In the genomic region with DNA sequence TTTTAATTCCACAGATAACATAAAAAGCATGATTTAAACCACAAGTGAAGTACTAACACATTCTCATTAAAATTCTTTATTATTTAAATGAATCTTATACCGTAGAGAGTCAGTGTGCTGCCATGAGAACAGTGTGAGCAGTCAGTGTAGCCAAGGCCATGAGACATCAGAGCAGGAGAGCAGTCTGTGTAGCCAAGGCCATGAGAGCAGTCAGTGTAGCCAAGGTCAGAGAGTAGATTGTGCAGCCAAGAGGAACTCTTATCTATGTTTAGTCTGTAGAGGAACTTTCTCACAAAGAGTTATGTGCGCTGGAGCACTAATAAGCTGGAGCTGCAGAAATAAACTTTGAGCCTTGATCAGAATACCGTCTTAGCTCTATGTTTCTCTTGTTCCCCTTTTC, we compare ENCODE assay signal across 22 mouse cellular contexts. TPM values are rescaled to one million over a fixed set of nuclear protein-coding genes. Genes with fewer than 3 reads are reported as not detected.
"Had no signal": no experiment of that assay in that cellular context is flagged by ENCODE, and none has a peak within 500 bp of the region (broad histone marks: within the 10 kb centered on the region; RNA-seq: fewer than 3 reads in every experiment).

No protein-coding gene starts in this region.

- H3K27ac ChIP-seq: layer of hippocampus, adult 2 months; limb, embryonic 10.5 days; liver, embryonic 13.5 days; lung, embryonic 15.5 days; midbrain, embryonic 12.5 days; stomach, embryonic 15.5 days had no signal

- DNase-seq: kidney, adult 18-20 months; kidney, postnatal 10 days; kidney, postnatal 4 days; liver, embryonic 13.5 days; liver, postnatal 0 days; right cerebral cortex, postnatal 14 days; thymus, postnatal 4 days had no signal

- H3K4me1 ChIP-seq: limb, embryonic 10.5 days; liver, embryonic 13.5 days; lung, embryonic 15.5 days; midbrain, embryonic 12.5 days; stomach, embryonic 15.5 days had no signal

- H3K4me3 ChIP-seq: layer of hippocampus, adult 2 months; limb, embryonic 10.5 days; liver, embryonic 13.5 days; lung, embryonic 15.5 days; midbrain, embryonic 12.5 days; stomach, embryonic 15.5 days had no signal

- H3K27me3 ChIP-seq: liver, embryonic 13.5 days; lung, embryonic 15.5 days; midbrain, embryonic 12.5 days; stomach, embryonic 15.5 days had no signal

- H3K36me3 ChIP-seq: limb, embryonic 10.5 days; liver, embryonic 13.5 days; lung, embryonic 15.5 days; midbrain, embryonic 12.5 days; stomach, embryonic 15.5 days had no signal

- H3K9ac ChIP-seq: liver, embryonic 13.5 days; liver, postnatal 0 days; lung, embryonic 15.5 days; midbrain, embryonic 12.5 days; stomach, embryonic 15.5 days had no signal

RNA-seq across cellular contexts. Expression of gene Vmn2r15, which starts 2.8 kb away (rescaled TPM):
- total RNA-seq: layer of hippocampus, postnatal 14 days; left cerebral cortex, adult 18-20 months; left cerebral cortex, postnatal 14 days; megakaryocyte-erythroid progenitor cell, adult 5-6 weeks had no signal
- polyA plus RNA-seq: kidney, embryonic 14.5 days; limb, embryonic 10.5 days; limb, embryonic 14.5 days; liver, embryonic 13.5 days; liver, postnatal 0 days; lung, embryonic 15.5 days; midbrain, embryonic 12.5 days; midbrain, embryonic 16.5 days; neural tube, embryonic 14.5 days; spleen, adult 2 months; stomach, embryonic 15.5 days; testis, adult 2 months had no signal

RNA-seq across cellular contexts. Expression of gene Vmn2r16, which starts 35.3 kb away (rescaled TPM):
- total RNA-seq: layer of hippocampus, adult 2 months; layer of hippocampus, postnatal 14 days; left cerebral cortex, adult 18-20 months; left cerebral cortex, postnatal 14 days; megakaryocyte-erythroid progenitor cell, adult 5-6 weeks had no signal
- polyA plus RNA-seq: kidney, embryonic 14.5 days; limb, embryonic 10.5 days; limb, embryonic 14.5 days; liver, embryonic 13.5 days; liver, postnatal 0 days; lung, embryonic 15.5 days; midbrain, embryonic 12.5 days; midbrain, embryonic 16.5 days; neural tube, embryonic 14.5 days; spleen, adult 2 months; stomach, embryonic 15.5 days; testis, adult 2 months had no signal
